27 mouse cellular contexts compared by ENCODE assay signal in genomic region chr16:17882196-17882595, GRCm38 (mm10). TPM values are rescaled to one million over a fixed set of nuclear protein-coding genes. Genes with fewer than 3 reads are reported as not detected.
DNase-seq lines count a peak whose midpoint lies in the region; ATAC-seq and TF ChIP-seq lines count a peak whose summit lies in the region.
"Had no signal": no experiment of that assay in that cellular context is flagged by ENCODE, and none has a peak within 500 bp of the region (broad histone marks: within the 10 kb centered on the region; RNA-seq: fewer than 3 reads in every experiment).

No protein-coding gene starts in this region.

- no peaks in the 10 kb centered on the region for H3K9me3 ChIP-seq in lung, embryonic 14.5 days (ENCODE audit: low read depth, low read length)
- H3K9me3 ChIP-seq in stomach, embryonic 14.5 days (ENCODE audit: control insufficient read depth, low read depth, low read length) = no peaks in the 10 kb centered on the region
- no peaks in the 10 kb centered on the region for H3K9me3 ChIP-seq in stomach, postnatal 0 days (ENCODE audit: control insufficient read depth, low read length)
- H3K9me3 ChIP-seq: embryonic facial prominence, embryonic 13.5 days; forebrain, embryonic 10.5 days; heart, embryonic 12.5 days had no signal

- H3K4me1 ChIP-seq in lung, embryonic 14.5 days (ENCODE audit: insufficient read depth) = 0 out of 2 replicates have a peak, but pooled peaks cover 4% of the 10 kb centered on the region
- H3K4me1 ChIP-seq in lung, adult 2 months (ENCODE audit: control insufficient read depth, insufficient read depth, low read length) = peaks cover 2% of the 10 kb centered on the region; the same call in 1 of the 2 replicates
- no peaks in the 10 kb centered on the region for H3K4me1 ChIP-seq in stomach, embryonic 14.5 days (ENCODE audit: control insufficient read depth, insufficient read depth, low read length)
- no peaks in the 10 kb centered on the region; the same call in 1 of the 2 replicates for H3K4me1 ChIP-seq in stomach, postnatal 0 days (replicated peaks; ENCODE audit: control insufficient read depth, insufficient read depth)
- H3K4me1 ChIP-seq: forebrain, embryonic 10.5 days had no signal

- no peak for TF ChIP-seq EP300 in stomach, postnatal 0 days (optimal IDR thresholded peaks at IDR 0.05)

- H3K4me3 ChIP-seq in gastrocnemius, adult 2 months = no peak overlapping the region
- no peak overlapping the region for H3K4me3 ChIP-seq in lung, embryonic 14.5 days (ENCODE audit: low read depth, low read length)
- no peak overlapping the region for H3K4me3 ChIP-seq in lung, adult 2 months (replicated peaks; ENCODE audit: extremely low read depth, low read depth, low read length)
- no peak overlapping the region for H3K4me3 ChIP-seq in stomach, embryonic 14.5 days (ENCODE audit: low read depth, low read length)
- H3K4me3 ChIP-seq in stomach, postnatal 0 days (ENCODE audit: low read depth, low read length) = no peak overlapping the region
- H3K4me3 ChIP-seq: embryonic facial prominence, embryonic 13.5 days; erythroblast, embryonic 14.5 days; forebrain, embryonic 10.5 days; heart, embryonic 12.5 days had no signal

- no peak for DNase-seq in gastrocnemius, adult 2 months
- no peak for DNase-seq in gastrocnemius, postnatal 36 days
- peak; percentile 17 for DNase-seq in lung, embryonic 14.5 days
- DNase-seq in lung, adult 2 months = no peak
- no peak for DNase-seq in stomach, postnatal 0 days (ENCODE audit: low spot score)
- DNase-seq in lung, postnatal 25 days (ENCODE audit: low spot score) = peak; percentile 46
- DNase-seq: adrenal gland, postnatal 10 days; cerebellum, adult 11 months; cerebellum, adult 8-10 months; cerebellum, postnatal 25 days had no signal

- peak overlapping the region; percentile 4; the same call in 1 of the 2 replicates for H3K27ac ChIP-seq in gastrocnemius, adult 2 months
- no peak overlapping the region for H3K27ac ChIP-seq in lung, embryonic 14.5 days (ENCODE audit: low read depth)
- H3K27ac ChIP-seq in stomach, embryonic 14.5 days (ENCODE audit: low read length) = 0 out of 2 replicates have a peak overlapping the region, but pooled peaks have one; percentile 23
- H3K27ac ChIP-seq in stomach, postnatal 0 days (replicated peaks) = no peak overlapping the region
- H3K27ac ChIP-seq: embryonic facial prominence, embryonic 13.5 days; forebrain, embryonic 10.5 days had no signal

- H3K27me3 ChIP-seq in lung, embryonic 14.5 days (ENCODE audit: insufficient read depth, low read length) = no peaks in the 10 kb centered on the region
- H3K27me3 ChIP-seq in stomach, embryonic 14.5 days (ENCODE audit: control insufficient read depth, insufficient read depth, low read length) = no peaks in the 10 kb centered on the region
- no peaks in the 10 kb centered on the region for H3K27me3 ChIP-seq in stomach, postnatal 0 days (ENCODE audit: control insufficient read depth, insufficient read depth, low read length)
- H3K27me3 ChIP-seq: embryonic facial prominence, embryonic 13.5 days; heart, embryonic 12.5 days had no signal

- no peak for TF ChIP-seq POLR2A in lung, adult 2 months (IDR thresholded peaks at IDR 0.05; ENCODE audit: borderline replicate concordance, extremely low read depth, low read depth, low read length)

- H3K9ac ChIP-seq in lung, embryonic 14.5 days = no peak overlapping the region
- no peak overlapping the region for H3K9ac ChIP-seq in stomach, embryonic 14.5 days (replicated peaks; ENCODE audit: low read depth, low read length)
- H3K9ac ChIP-seq in stomach, postnatal 0 days (ENCODE audit: low read length) = no peak overlapping the region
- H3K9ac ChIP-seq: embryonic facial prominence, embryonic 13.5 days; heart, embryonic 12.5 days had no signal

- no peak for TF ChIP-seq CTCF in gastrocnemius, adult 2 months (IDR thresholded peaks at IDR 0.05)
- TF ChIP-seq CTCF in lung, embryonic 14.5 days (IDR thresholded peaks at IDR 0.05; ENCODE audit: low read depth) = no peak
- TF ChIP-seq CTCF in lung, adult 2 months (IDR thresholded peaks at IDR 0.05; ENCODE audit: insufficient read depth, low read length) = no peak
- TF ChIP-seq CTCF in stomach, postnatal 0 days (IDR thresholded peaks at IDR 0.05; ENCODE audit: low read depth) = no peak

- H3K36me3 ChIP-seq in lung, embryonic 14.5 days (ENCODE audit: insufficient read depth) = peaks cover 11% of the 10 kb centered on the region; the same call in 1 of the 2 replicates
- no peaks in the 10 kb centered on the region; the same call in 1 of the 2 replicates for H3K36me3 ChIP-seq in stomach, embryonic 14.5 days (ENCODE audit: control insufficient read depth, insufficient read depth, low read length)
- H3K36me3 ChIP-seq in stomach, postnatal 0 days (ENCODE audit: control insufficient read depth, insufficient read depth, low read length) = no peaks in the 10 kb centered on the region; the same call in 1 of the 2 replicates

- intact Hi-C loops in gastrocnemius, adult 2 months (cut with DNase I) = no loop called here
- intact Hi-C loops in gastrocnemius, postnatal 36 days (cut with DNase I) = no loop called here

- ATAC-seq in lung, embryonic 14.5 days (ENCODE audit: insufficient read depth) = no peak
- no peak for ATAC-seq in stomach, embryonic 14.5 days (ENCODE audit: insufficient number of reproducible peaks, insufficient read depth, low FRiP score, low read depth)
- no peak for ATAC-seq in stomach, postnatal 0 days (ENCODE audit: low FRiP score, low TSS enrichment)
- no peak for ATAC-seq in granulocyte monocyte progenitor cell, adult 5-6 weeks (replicated peaks; ENCODE audit: poor library complexity, severe bottlenecking)
- ATAC-seq: forebrain, embryonic 14.5 days; hindbrain, embryonic 16.5 days had no signal

- no peak overlapping the region for H3K4me2 ChIP-seq in lung, embryonic 14.5 days
- H3K4me2 ChIP-seq in stomach, embryonic 14.5 days (replicated peaks; ENCODE audit: low read depth, low read length) = no peak overlapping the region
- H3K4me2 ChIP-seq in stomach, postnatal 0 days (replicated peaks; ENCODE audit: low read depth) = no peak overlapping the region
- H3K4me2 ChIP-seq: embryonic facial prominence, embryonic 13.5 days; heart, embryonic 12.5 days had no signal

RNA-seq across cellular contexts. Expression of gene Gm20518, which starts 9.3 kb away (rescaled TPM):
- total RNA-seq in gastrocnemius, adult 2 months (2021) = under 1 TPM; 0.15 to 0.56 TPM
- total RNA-seq in gastrocnemius, postnatal 36 days (2021) = under 1 TPM; 0.20 TPM
- polyA plus RNA-seq in lung, embryonic 14.5 days (2014; fragmentation: Nextera tagmentation; extraction: Ambion mirVana) = 0.29 and 0.55 TPM in 2 replicates
- 1.5 and 1.7 TPM in 2 replicates for polyA plus RNA-seq in lung, adult 2 months (2012; rRNA removed)
- polyA plus RNA-seq in stomach, embryonic 14.5 days (2014; fragmentation: Nextera tagmentation; extraction: Ambion mirVana) = 0.13 and 0.41 TPM in 2 replicates
- 0.07 TPM in 1 of 2 replicates, not detected in the other for polyA plus RNA-seq in stomach, postnatal 0 days (2015; fragmentation: Nextera tagmentation; extraction: Ambion mirVana)
- total RNA-seq in granulocyte monocyte progenitor cell, adult 5-6 weeks (2014; fragmentation: Nextera tagmentation) = 0.06 and 0.69 TPM in 2 replicates
- total RNA-seq in granulocyte monocyte progenitor cell, adult 5-6 weeks (2017) = 0.69 TPM in 1 of 2 replicates, not detected in the other

RNA-seq across cellular contexts. Expression of gene Tssk1, which starts 11.8 kb away (rescaled TPM):
- total RNA-seq in gastrocnemius, adult 2 months (2021) = under 1 TPM; 0.10 to 0.17 TPM
- total RNA-seq in gastrocnemius, postnatal 36 days (2021) = under 1 TPM in 1 of 2 experiments, not detected in 1; 0.08 TPM
- 0.07 and 0.09 TPM in 2 replicates for polyA plus RNA-seq in lung, embryonic 14.5 days (2014; fragmentation: Nextera tagmentation; extraction: Ambion mirVana)
- 0.07 and 0.09 TPM in 2 replicates for polyA plus RNA-seq in lung, adult 2 months (2012; rRNA removed)
- 0.08 and 0.09 TPM in 2 replicates for polyA plus RNA-seq in stomach, embryonic 14.5 days (2014; fragmentation: Nextera tagmentation; extraction: Ambion mirVana)
- 0.06 and 0.11 TPM in 2 replicates for polyA plus RNA-seq in stomach, postnatal 0 days (2015; fragmentation: Nextera tagmentation; extraction: Ambion mirVana)
- not detected in 2 replicates for total RNA-seq in granulocyte monocyte progenitor cell, adult 5-6 weeks (2014; fragmentation: Nextera tagmentation)
- total RNA-seq in granulocyte monocyte progenitor cell, adult 5-6 weeks (2017) = 0.04 TPM in 1 of 2 replicates, not detected in the other
- polyA plus RNA-seq: embryonic facial prominence, embryonic 13.5 days; erythroblast, embryonic 14.5 days; forebrain, embryonic 10.5 days; hindbrain, embryonic 16.5 days had no signal

RNA-seq across cellular contexts. Expression of gene Dgcr2, which starts 16.2 kb away (rescaled TPM):
- 10 to 100 TPM; 22.2 to 26.4 TPM for total RNA-seq in gastrocnemius, adult 2 months (2021)
- 10 to 100 TPM; 21.0 to 25.8 TPM for total RNA-seq in gastrocnemius, postnatal 36 days (2021)
- polyA plus RNA-seq in lung, embryonic 14.5 days (2014; fragmentation: Nextera tagmentation; extraction: Ambion mirVana) = 94.6 and 105 TPM in 2 replicates
- 138 and 144 TPM in 2 replicates for polyA plus RNA-seq in lung, adult 2 months (2012; rRNA removed)
- 92.8 and 93.9 TPM in 2 replicates for polyA plus RNA-seq in stomach, embryonic 14.5 days (2014; fragmentation: Nextera tagmentation; extraction: Ambion mirVana)
- 38.8 and 40.7 TPM in 2 replicates for polyA plus RNA-seq in stomach, postnatal 0 days (2015; fragmentation: Nextera tagmentation; extraction: Ambion mirVana)
- total RNA-seq in granulocyte monocyte progenitor cell, adult 5-6 weeks (2014; fragmentation: Nextera tagmentation) = 26.6 and 33.0 TPM in 2 replicates
- 43.1 and 49.6 TPM in 2 replicates for total RNA-seq in granulocyte monocyte progenitor cell, adult 5-6 weeks (2017)

RNA-seq across cellular contexts. Expression of gene Tssk2, which starts 16.2 kb away (rescaled TPM):
- total RNA-seq in gastrocnemius, adult 2 months (2021) = not detected
- total RNA-seq in gastrocnemius, postnatal 36 days (2021) = not detected
- polyA plus RNA-seq in lung, embryonic 14.5 days (2014; fragmentation: Nextera tagmentation; extraction: Ambion mirVana) = not detected in 2 replicates
- polyA plus RNA-seq in lung, adult 2 months (2012; rRNA removed) = not detected in 2 replicates
- not detected in 2 replicates for polyA plus RNA-seq in stomach, embryonic 14.5 days (2014; fragmentation: Nextera tagmentation; extraction: Ambion mirVana)
- 0.07 TPM in 1 of 2 replicates, not detected in the other for polyA plus RNA-seq in stomach, postnatal 0 days (2015; fragmentation: Nextera tagmentation; extraction: Ambion mirVana)
- total RNA-seq in granulocyte monocyte progenitor cell, adult 5-6 weeks (2014; fragmentation: Nextera tagmentation) = not detected in 2 replicates
- not detected in 2 replicates for total RNA-seq in granulocyte monocyte progenitor cell, adult 5-6 weeks (2017)
- total RNA-seq: adrenal gland, postnatal 10 days; adrenal gland, postnatal 4 days; gastrocnemius, adult 8-10 months; gastrocnemius, postnatal 4 days; heart, postnatal 25 days; MEL had no signal
- polyA plus RNA-seq: brain, embryonic 14.5 days; cortical plate, adult 2 months; erythroblast, embryonic 14.5 days; heart, embryonic 12.5 days; heart, embryonic 16.5 days; hindbrain, embryonic 11.5 days had no signal

RNA-seq across cellular contexts. Expression of gene Ess2, which starts 29.0 kb away (rescaled TPM):
- 1 to 10 TPM; 6.1 to 6.4 TPM for total RNA-seq in gastrocnemius, adult 2 months (2021)
- total RNA-seq in gastrocnemius, postnatal 36 days (2021) = 1 to 10 TPM; 5.2 to 7.2 TPM
- polyA plus RNA-seq in lung, embryonic 14.5 days (2014; fragmentation: Nextera tagmentation; extraction: Ambion mirVana) = 32.5 and 37.3 TPM in 2 replicates
- polyA plus RNA-seq in lung, adult 2 months (2012; rRNA removed) = 17.5 and 22.8 TPM in 2 replicates
- polyA plus RNA-seq in stomach, embryonic 14.5 days (2014; fragmentation: Nextera tagmentation; extraction: Ambion mirVana) = 36.0 and 38.1 TPM in 2 replicates
- 15.6 and 17.0 TPM in 2 replicates for polyA plus RNA-seq in stomach, postnatal 0 days (2015; fragmentation: Nextera tagmentation; extraction: Ambion mirVana)
- 15.3 and 15.7 TPM in 2 replicates for total RNA-seq in granulocyte monocyte progenitor cell, adult 5-6 weeks (2014; fragmentation: Nextera tagmentation)
- total RNA-seq in granulocyte monocyte progenitor cell, adult 5-6 weeks (2017) = 19.6 and 19.7 TPM in 2 replicates

Comparison
In these comparisons a context has a peak if more than half of its experiments do, and no peak if none do; other contexts are left out.
1. DNase-seq: peak in lung, embryonic 14.5 days (single experiment) and lung, postnatal 25 days (single experiment); none in gastrocnemius, adult 2 months (single experiment), gastrocnemius, postnatal 36 days (0 of 2), lung, adult 2 months (single experiment) and stomach, postnatal 0 days (single experiment).
2. H3K27ac ChIP-seq: peak in gastrocnemius, adult 2 months (single experiment) and stomach, embryonic 14.5 days (single experiment); none in lung, embryonic 14.5 days (single experiment) and stomach, postnatal 0 days (single experiment).